Mouse (Mus musculus) heart, adult 2 months (tissue): ENCODE measurements at regions not wholly inside any gene's neighbourhood (a gene's known extent, or its start where the extent isn't known, plus 50 kb on each side); places are given as distances from the start of the nearest gene placed in this dataset.

ENCODE experiments used
- CTCF ChIP-seq: fragments of 200-600 bp; IDR thresholded peaks from 2 replicates; pipeline ENCODE4 v1.8.1; 2022; ENCODE audit warnings: antibody characterized with exemption, mild to moderate bottlenecking, moderate library complexity
- POLR2A ChIP-seq: fragments of 200-500 bp; IDR thresholded peaks from 2 replicates; pipeline ENCODE4 v1.6.1; 2011; ENCODE audit warnings: mild to moderate bottlenecking, low read depth, low read length, control low read depth; ENCODE audit not compliant: insufficient read depth

- TF ChIP-seq POLR2A (no peak), CTCF (no peak)
Measured at GRCm38 (mm10) chr2:78723423-78723822, 144.5 kb upstream of the Ube2e3 start.
